Mouse (Mus musculus) monocyte, adult 59 days (primary cell): ENCODE results near the gene Pcdh17. TPM values are rescaled to one million over a fixed set of nuclear protein-coding genes. Genes with fewer than 3 reads are reported as not detected.

ENCODE experiments used
- total RNA-seq, 2 experiments: library from RNA; stranded (reverse); gene quantifications; one replicate each; pipeline ENCODE4 v1.2.4; 2023

Gene Pcdh17
- under 1 TPM; 0.06 to 0.13 TPM for total RNA-seq

GRCm38 (mm10) chr14:84443288-84443686, at the start of gene Pcdh17:
TSS of gene Pcdh17 (plus strand) at chr14:84443563.

